Mouse (Mus musculus) T-helper 1 cell (primary cell): ENCODE results near the gene Icam2.

Experiments
- in situ Hi-C: fragments of 300-600 bp; cut with MboI, MseI; formaldehyde crosslinking; loops from one replicate; pipeline ENCODE4 v1.15.1; 2025; ENCODE audit warnings: high pct_unique_total_duplicates

Icam2 gene

GRCm38 (mm10) chr11:106391546-106392188 lies 3.8 kb upstream of the Icam2 start:
- in situ Hi-C loops: no loop called here

GRCm38 (mm10) chr11:106390757-106391156 lies 2.9 kb upstream of the Icam2 start:
- in situ Hi-C loops: no loop called here

GRCm38 (mm10) chr11:106389611-106390010 lies 1.7 kb upstream of the Icam2 start:
- in situ Hi-C loops: no loop called here

- in situ Hi-C loops: no loop called here
These were observed 855 bp downstream of the Icam2 start for GRCm38 (mm10) chr11:106387020-106387419.

GRCm38 (mm10) chr11:106386409-106386808 lies 1.5 kb downstream of the Icam2 start:
- in situ Hi-C loops: no loop called here

- in situ Hi-C loops: no loop called here
These were observed 4.7 kb downstream of the Icam2 start for GRCm38 (mm10) chr11:106383051-106383790.

GRCm38 (mm10) chr11:106382424-106382823 lies 5.5 kb downstream of the Icam2 start:
- in situ Hi-C loops: no loop called here

- in situ Hi-C loops: no loop called here
These were observed 6.0 kb downstream of the Icam2 start for GRCm38 (mm10) chr11:106381883-106382282.

- in situ Hi-C loops: no loop called here
These were observed 6.9 kb downstream of the Icam2 start for GRCm38 (mm10) chr11:106381011-106381410.

GRCm38 (mm10) chr11:106374979-106375378 lies 12.9 kb downstream of the Icam2 start:
- in situ Hi-C loops: no loop called here

GRCm38 (mm10) chr11:106374559-106374958 lies 13.3 kb downstream of the Icam2 start:
- in situ Hi-C loops: no loop called here

GRCm38 (mm10) chr11:106373998-106374397 lies 13.9 kb downstream of the Icam2 start:
- in situ Hi-C loops: no loop called here

GRCm38 (mm10) chr11:106366316-106366715 lies 21.6 kb downstream of the Icam2 start:
- in situ Hi-C loops: no loop called here

- in situ Hi-C loops: no loop called here
These were observed 22.5 kb downstream of the Icam2 start, which contains the start of gene Prr29 for GRCm38 (mm10) chr11:106365366-106365765. TSS of gene Prr29 (plus strand) at chr11:106365472.

GRCm38 (mm10) chr11:106364712-106365111 lies 23.2 kb downstream of the Icam2 start:
- in situ Hi-C loops: no loop called here

- in situ Hi-C loops: no loop called here
These were observed 28.5 kb downstream of the Icam2 start for GRCm38 (mm10) chr11:106359350-106359749.

GRCm38 (mm10) chr11:106355382-106356128 lies 32.3 kb downstream of the Icam2 start:
- in situ Hi-C loops: no loop called here

GRCm38 (mm10) chr11:106354181-106354580 lies 33.7 kb downstream of the Icam2 start:
- in situ Hi-C loops: no loop called here

GRCm38 (mm10) chr11:106353188-106353587 lies 34.7 kb downstream of the Icam2 start, which contains the start of gene Scn4a:
TSS of gene Scn4a (minus strand) at chr11:106353288.
- in situ Hi-C loops: no loop called here

- in situ Hi-C loops: no loop called here
These were observed 35.9 kb downstream of the Icam2 start for GRCm38 (mm10) chr11:106351941-106352340.

- in situ Hi-C loops: no loop called here
These were observed 36.6 kb downstream of the Icam2 start for GRCm38 (mm10) chr11:106351253-106351652.

- in situ Hi-C loops: no loop called here
These were observed 37.0 kb downstream of the Icam2 start for GRCm38 (mm10) chr11:106350853-106351252.
